Mouse (Mus musculus): ENCODE results near the gene Mthfd1.

Mthfd1 gene

GRCm38 (mm10) chr12:76264325-76264965 is 9.3 kb downstream of the Mthfd1 start:
- DNase-seq: no peak

GRCm38 (mm10) chr12:76265001-76265400 is 9.9 kb downstream of the Mthfd1 start:
- no peak for DNase-seq

DNA sequence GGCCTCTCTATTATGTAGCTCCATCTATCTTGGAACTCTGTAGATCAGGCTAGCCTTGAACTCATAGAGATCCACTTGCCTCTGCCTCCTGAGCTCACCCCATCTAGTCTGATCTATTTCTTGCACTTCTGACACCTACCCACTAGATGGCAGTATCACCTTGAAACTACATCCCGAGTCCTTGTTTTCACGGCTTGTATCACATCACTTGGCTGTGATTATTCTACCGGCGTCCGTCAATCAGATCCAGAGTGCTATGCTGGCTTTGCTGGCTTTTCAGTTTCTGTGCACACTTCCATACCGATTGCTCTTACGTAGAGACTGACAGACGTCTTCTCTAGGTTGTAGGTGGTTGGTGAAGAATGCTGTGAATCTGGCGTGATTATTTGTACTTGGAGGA is 11.8 kb downstream of the Mthfd1 start:
- peak; percentile 25 to 42 for DNase-seq

GRCm38 (mm10) chr12:76268686-76269085 is 13.6 kb downstream of the Mthfd1 start:
- no peak for DNase-seq

DNA sequence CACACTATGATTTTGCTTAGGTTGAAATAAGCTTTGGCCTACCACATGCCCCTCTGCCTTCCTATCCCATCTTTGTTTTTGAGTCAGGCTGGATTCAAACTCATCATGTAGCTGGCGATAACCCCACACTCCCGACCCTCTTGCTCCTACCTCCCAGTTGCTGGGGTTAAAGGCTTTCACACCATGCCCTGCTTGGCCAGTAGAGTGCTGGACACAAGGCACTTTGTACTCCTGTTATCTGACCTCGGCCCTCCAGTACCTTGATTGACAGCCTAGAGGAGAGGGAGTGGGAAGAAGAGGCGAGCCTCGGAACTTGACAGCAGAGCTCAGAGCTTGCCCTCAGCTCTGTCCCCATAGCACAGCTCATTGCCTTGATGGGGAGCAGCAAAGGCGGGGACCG is 14.1 kb downstream of the Mthfd1 start:
- DNase-seq: peak; percentile 26 to 32

DNA sequence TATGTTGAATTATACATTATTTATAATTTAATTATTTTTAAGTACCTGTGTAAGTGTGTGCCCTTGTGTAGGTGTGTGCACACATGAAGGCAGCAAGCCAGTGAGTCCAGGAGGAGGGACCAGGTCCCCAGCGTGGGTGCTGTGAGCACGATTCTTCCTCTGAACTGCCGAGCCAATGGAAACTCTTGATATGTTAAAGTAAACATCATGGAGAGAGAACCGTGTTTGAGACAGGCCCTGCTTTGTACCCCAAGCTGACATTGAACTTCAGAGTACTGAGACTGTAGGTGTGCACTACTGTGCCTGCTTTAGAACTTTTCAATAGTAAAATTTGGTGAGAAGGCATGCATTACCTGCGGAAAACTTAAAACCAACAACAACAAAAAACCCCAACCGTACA is 16.4 kb downstream of the Mthfd1 start:
- DNase-seq: no peak

GRCm38 (mm10) chr12:76272610-76273524 is 17.8 kb downstream of the Mthfd1 start:
- peak in 1 of 2 experiments; percentile 26 for DNase-seq

DNA sequence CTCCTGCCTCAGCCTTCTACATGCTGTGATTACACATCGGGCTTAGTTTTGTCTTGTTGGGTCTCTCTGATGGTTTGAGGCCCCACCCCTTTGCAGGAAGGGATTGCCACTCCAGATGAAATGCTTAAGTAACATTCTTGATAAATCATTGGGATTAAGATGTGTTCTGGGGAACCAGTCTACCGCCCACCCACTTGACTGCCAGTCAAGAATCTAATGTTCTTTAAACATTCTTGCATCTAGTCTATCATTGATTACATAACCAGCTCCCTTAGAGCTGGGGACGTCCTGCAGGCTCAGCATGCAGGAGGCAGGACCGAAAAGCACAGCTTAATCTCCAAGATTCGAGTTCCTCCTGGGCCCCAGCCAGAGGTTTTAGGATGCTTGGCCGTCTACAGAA is 23.1 kb downstream of the Mthfd1 start:
- no peak for DNase-seq

DNA sequence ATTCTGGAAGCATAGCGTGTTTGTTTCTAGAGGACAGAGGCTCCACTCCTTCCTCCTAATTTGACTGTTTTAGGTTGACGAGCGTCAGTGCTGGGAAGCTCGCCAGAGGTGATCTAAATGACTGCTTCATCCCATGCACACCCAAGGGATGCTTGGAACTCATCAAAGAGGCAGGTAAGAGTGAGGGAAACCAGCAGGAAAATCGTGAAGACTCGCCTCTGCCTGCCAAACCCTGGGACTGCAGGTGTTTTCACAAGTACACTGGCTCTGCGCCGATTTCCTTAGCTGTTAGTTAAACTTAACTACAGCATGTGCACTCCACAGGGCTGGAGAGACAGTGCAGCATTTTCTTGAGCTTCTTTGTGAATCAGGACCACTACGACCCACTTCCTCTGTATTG is 25.5 kb downstream of the Mthfd1 start:
- no peak for DNase-seq

GRCm38 (mm10) chr12:76281111-76281660 is 26.1 kb downstream of the Mthfd1 start:
- DNase-seq: no peak

DNA sequence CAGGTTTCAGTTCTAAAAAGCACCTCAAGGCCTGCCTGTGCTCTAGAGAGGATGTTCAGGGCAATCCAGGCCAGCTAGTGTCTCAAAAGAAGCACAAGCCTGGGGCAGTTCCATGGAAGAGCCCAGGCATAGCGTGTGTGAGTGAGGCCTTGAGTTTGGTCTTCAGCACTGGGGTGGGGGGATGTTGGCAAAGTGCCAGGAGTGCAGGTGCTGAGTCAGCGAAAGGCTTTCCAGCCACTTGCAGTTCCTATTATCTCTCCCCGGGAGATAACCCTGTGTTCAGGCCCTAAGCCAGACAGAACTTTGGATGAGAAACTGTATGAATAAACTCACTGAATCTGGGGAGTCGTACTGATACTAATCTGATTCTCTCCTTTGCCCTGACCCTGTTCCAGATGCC is 27.0 kb downstream of the Mthfd1 start:
- no peak for DNase-seq

DNA sequence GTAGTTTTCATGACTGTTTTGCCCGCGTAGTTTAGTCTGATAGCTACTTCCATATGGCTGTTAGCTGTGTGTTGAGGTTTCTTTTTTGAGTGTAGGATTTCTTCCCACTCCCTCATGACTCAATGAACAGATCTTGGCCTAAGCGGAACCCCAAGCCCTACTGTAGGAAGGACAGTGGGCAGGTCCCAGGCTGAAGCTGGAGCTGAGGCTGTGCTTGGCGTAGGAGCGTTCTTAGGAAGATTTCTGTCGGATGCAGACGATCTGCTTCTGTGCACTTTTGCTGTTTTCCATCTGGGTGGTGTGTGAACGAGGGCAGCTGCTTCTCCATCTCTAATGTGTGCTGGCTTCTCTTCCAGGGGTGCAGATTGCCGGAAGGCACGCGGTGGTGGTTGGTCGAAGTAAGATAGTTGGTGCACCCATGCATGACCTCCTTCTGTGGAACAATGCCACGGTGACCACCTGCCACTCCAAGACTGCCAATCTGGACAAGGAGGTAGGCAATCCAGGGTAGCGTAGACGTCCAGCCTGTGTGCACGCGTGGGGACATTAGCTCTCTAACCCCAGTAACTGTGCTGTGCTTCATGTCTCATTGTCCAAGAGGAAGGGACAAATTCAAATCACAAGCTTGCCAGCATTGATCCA is 27.6 kb downstream of the Mthfd1 start:
- no peak for DNase-seq

DNA sequence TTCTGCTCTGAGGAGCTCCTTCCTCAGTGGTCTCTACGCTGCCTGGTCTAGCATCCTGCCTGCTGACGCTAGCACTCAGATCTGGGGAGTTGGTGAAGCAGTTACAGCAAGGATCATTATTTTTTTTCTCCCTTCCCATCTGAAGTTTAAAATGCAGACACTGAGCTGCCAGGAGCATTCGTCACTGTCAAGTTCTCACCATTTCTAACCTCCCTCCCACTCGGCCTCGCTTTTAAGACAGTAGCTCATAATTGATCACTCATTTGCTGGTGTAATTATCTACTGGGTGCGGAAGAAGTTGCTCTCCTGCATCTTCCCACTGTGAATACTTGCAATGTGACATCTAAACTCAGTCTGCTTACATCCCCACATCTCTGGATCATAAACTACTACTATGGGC is 30.3 kb downstream of the Mthfd1 start:
- no peak for DNase-seq

GRCm38 (mm10) chr12:76287986-76288385 is 32.9 kb downstream of the Mthfd1 start:
- no peak for DNase-seq

DNA sequence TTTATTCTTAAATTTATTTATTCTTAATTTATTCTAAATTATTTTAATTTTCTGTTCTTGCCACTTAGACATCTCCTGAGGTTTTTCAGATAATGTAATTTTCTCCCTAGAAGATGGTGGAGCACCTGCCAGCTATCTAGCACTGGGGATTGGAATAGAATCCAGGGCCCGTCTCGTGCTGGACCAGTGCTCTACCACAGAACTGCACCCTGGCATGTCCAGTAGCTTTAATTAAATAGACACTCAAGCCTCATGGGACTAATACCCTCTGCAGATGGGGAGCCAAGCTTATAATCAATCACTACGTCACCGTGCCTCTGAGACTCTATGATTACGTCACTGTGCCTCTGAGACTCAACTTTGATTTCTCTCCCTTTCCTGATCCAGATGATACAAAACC is 33.4 kb downstream of the Mthfd1 start:
- DNase-seq: no peak

DNA sequence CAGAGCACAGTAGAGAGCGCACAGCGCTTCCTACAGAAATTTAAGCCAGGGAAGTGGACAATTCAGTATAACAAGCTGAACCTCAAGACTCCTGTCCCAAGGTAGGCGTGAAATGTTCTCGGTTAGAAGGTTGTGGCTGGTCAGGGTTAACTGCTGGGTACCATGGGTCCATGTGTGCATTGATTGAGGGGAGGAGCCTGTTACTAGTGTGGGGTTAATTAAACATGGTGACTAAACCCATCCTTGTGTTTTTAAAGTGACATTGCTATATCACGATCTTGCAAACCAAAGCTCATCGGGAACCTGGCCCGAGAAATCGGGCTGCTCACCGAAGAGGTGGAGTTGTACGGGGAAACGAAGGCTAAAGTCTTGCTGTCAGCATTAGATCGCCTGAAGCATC is 34.3 kb downstream of the Mthfd1 start:
- DNase-seq: no peak

DNA sequence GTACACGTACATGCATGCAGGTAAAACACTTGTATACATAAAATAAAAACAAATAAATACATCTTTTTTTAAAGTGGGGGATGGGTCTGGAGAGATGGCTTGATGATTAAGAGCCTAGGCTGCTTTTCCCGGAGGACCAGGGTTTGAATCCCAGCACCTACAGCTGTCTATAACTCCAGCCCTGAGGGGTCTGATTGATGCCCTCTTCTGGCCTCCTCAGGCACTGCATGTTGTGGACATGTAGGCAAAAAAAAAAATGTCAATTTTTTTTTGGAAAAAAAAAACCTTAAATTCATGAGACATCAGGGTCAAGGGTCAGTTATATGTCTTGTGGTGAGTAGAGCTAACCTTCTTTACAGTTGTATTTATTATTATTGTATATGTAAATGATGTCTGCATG is 35.2 kb downstream of the Mthfd1 start:
- peak in 1 of 2 experiments; percentile 47 for DNase-seq

- DNase-seq: peak; percentile 42 to 86
Measured at GRCm38 (mm10) chr12:76293192-76293591, 38.1 kb downstream of the Mthfd1 start.

- DNase-seq: no peak
Measured at GRCm38 (mm10) chr12:76297830-76298229, 42.7 kb downstream of the Mthfd1 start.

GRCm38 (mm10) chr12:76299361-76299906 is 44.3 kb downstream of the Mthfd1 start:
- no peak for DNase-seq

- DNase-seq: no peak
Measured at GRCm38 (mm10) chr12:76300367-76300766, 45.3 kb downstream of the Mthfd1 start.

DNA sequence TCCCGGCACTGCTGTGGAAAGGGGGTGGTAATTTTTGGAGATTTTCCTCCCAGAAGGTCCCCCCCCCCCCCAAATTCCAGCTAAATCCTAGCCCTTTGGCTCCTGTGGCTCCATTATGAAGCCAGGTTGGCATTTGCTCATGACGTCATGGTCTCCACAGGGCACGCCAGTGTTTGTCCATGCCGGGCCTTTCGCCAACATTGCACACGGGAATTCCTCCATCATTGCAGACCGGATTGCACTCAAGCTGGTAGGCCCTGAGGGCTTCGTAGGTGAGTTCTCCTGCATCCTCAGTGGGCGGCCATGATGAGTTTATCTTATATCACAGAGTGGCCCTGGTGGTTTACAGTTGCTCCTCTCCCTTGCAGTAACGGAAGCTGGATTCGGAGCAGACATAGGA is 48.4 kb downstream of the Mthfd1 start:
- no peak for DNase-seq

DNA sequence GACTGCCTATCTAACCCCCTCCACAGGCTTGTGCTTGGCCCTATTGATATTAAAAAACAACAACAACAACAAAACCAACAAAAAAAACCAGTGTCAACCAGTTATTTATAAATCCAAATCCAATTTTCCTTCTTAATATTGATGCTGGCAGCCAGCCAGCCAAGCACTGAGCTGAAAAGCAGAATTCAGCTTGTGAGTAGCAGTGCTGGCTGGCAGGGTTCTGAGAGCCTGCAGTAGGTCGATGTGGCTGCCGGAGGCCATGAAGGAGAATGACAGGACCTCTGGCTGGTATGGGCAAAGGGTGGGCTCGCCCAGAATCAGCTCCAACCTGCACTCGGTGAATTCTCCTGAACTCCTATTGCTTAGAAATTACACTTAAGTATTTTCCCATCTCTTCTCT is 49.1 kb downstream of the Mthfd1 start:
- peak in 1 of 2 experiments; percentile 44 for DNase-seq

All from kidney, postnatal 36 days (tissue).